Mouse (Mus musculus): ENCODE measurements around the gene Ier2.

- TF ChIP-seq CTCF (IDR thresholded peaks at IDR 0.05; ENCODE audit: extremely low read depth, insufficient read depth, insufficient read length, insufficient replicate concordance) (no peak), POLR2A (IDR thresholded peaks at IDR 0.05; ENCODE audit: low read depth, low read length) (no peak; the same call in 1 of the 2 replicates)
Measured at GRCm38 (mm10) chr8:84660819-84661457, 1.7 kb downstream of the Ier2 start.

All from spleen, adult 2 months (tissue).